Mouse (Mus musculus): ENCODE measurements at regions not wholly inside any gene's neighbourhood (a gene's known extent, or its start where the extent isn't known, plus 50 kb on each side); places are given as distances from the start of the nearest gene placed in this dataset.

- TF ChIP-seq CTCF (IDR thresholded peaks at IDR 0.05): no peak
- TF ChIP-seq EP300 (IDR thresholded peaks at IDR 0.05): no peak
These were observed 518.1 kb upstream of the Gulo start for GRCm38 (mm10) chr14:66527061-66527460.
